Mouse (Mus musculus) right cerebral cortex, adult 2 months (tissue): ENCODE measurements around the gene 4931414P19Rik.
A peak's percentile ranks its signal among the peaks of the same experiment; 100 is the strongest.

Source experiments
- DNase-seq, 2 experiments: peaks; one replicate each; pipeline ENCODE4 v3.0.0; 2021 to 2022; ENCODE audit warnings: low spot score in 2 of 2

The 4931414P19Rik gene

DNA sequence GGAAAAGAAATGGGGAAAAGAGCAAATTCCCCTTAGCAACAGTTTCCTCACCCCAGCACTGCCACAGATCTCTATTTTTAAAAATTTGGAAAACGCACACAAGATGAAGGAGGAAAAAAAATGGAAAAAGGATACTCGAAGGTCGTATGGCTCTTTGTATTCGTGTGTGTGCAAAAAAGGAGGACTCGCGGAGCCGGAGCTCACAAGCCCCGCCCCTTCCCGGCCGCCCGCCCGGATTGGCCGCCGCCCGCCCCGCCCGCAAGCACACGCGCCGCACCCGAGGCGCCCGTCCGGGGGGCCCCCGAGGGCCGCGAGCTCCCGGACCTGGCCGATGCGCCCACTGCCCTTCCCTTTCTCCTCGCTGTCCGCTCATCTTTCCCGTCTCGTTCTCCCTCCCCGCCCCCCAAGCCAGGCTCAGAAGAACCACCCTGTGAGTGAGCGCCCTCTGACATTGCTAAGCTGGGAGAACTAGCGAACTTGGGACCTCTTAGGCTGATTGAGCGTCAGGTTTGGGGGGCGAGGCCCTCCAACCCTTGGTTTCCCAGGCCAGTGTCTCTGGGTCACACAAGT is at the start of gene 4931414P19Rik:
Gene 4931414P19Rik, minus strand, starts transcription at position 242 of the 570 bp plus-strand sequence.
- peak; percentile 56 to 72 for DNase-seq

GRCm38 (mm10) chr14:54653496-54653895 is 47.7 kb upstream of the 4931414P19Rik start:
- DNase-seq = peak; percentile 79 to 86

DNA sequence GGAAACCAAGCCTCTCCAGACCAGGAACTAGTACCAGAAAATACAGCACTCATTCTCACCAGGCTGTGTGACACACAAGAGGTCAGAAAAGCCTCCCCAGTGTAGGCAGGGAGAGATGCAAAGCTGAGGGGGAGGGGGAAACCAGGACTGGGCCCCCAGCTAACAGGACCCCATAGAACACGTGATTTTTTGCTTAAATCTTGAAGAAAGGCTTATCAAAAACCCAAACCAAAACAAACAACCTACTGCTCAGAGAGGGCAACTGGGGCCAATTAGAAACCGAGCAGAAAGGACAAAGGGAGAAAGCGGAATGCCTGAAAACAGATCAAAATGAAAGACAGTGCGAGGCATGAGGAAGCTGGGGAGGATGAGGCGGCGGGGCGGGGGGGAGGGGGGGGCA is 47.0 kb upstream of the 4931414P19Rik start:
- no peak for DNase-seq

- no peak for DNase-seq
These were observed 45.8 kb upstream of the 4931414P19Rik start for GRCm38 (mm10) chr14:54651556-54651955.

- peak; percentile 87 to 91 for DNase-seq
These were observed 45.0 kb upstream of the 4931414P19Rik start for GRCm38 (mm10) chr14:54650621-54651454.

- no peak for DNase-seq
These were observed 42.1 kb upstream of the 4931414P19Rik start for GRCm38 (mm10) chr14:54647900-54648299.

- no peak for DNase-seq
These were observed 41.3 kb upstream of the 4931414P19Rik start for GRCm38 (mm10) chr14:54646898-54647636.

DNA sequence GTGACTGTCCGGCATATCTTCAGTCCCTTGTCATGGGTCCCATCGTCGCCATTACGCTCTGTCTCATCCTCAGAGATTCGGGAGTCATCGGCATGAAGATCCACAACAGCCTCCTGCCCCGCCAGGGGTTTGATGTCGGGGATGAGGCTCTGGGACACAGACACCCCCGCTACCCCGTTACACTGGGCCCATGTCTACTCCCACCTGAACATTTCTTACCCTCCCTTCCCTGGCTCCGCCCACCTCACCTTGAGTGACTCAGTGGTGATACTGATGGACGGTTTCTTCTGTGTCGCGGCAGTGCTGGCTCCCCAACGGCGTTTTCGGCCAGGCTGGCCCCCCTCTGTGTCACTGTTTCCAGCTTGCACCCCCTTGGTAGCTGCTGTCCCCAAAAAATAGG is 40.7 kb upstream of the 4931414P19Rik start:
- DNase-seq = no peak

DNA sequence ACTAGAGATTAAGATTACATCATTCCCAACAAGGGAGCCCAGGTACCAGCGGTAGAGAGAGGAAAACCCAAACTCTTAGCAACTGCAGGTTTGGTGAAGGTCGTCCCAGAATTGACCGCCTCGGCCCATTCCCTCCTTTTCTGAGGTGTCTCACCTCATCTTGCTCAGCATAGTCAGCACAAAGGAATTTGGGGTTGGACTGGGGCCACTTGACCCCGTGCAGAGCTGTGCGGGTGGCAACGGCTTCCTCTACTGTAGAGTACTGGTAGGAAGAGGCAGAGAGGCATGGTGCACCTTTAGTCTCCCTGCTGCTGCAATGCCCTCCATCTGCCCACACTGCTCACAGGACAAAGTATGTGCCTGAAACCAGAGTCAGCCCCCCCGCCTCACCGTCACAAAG is 38.5 kb upstream of the 4931414P19Rik start:
- no peak for DNase-seq

DNA sequence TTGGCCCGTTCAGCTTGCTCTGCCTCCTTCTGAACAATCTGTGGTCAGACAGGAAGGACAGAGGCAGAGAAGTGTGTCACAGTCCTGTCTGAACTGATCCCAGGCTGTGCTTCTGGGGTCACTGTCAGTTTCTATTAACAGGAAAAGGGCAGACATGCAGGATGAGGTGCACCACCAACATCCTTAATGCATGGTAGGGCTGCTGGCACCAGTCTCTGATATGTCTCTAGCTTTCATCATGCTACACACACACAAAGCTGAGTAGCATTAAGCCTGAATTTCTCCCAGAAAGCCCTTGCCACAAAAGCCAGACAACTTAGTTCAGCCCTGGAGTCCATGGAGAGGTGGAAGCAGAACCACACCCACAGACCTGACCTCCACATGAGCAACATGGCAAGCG is 37.2 kb upstream of the 4931414P19Rik start:
- no peak for DNase-seq

GRCm38 (mm10) chr14:54642224-54642944 is 36.6 kb upstream of the 4931414P19Rik start:
- no peak for DNase-seq

- peak; percentile 93 to 94 for DNase-seq
These were observed 35.6 kb upstream of the 4931414P19Rik start, which contains the start of gene Cdh24 for GRCm38 (mm10) chr14:54641305-54641969. Cdh24 (minus strand) TSS chr14:54641364.

- DNase-seq = no peak
These were observed 35.1 kb upstream of the 4931414P19Rik start, which contains the start of gene Gm17606 for GRCm38 (mm10) chr14:54640946-54641304. Gm17606 (plus strand) TSS chr14:54640952.

DNA sequence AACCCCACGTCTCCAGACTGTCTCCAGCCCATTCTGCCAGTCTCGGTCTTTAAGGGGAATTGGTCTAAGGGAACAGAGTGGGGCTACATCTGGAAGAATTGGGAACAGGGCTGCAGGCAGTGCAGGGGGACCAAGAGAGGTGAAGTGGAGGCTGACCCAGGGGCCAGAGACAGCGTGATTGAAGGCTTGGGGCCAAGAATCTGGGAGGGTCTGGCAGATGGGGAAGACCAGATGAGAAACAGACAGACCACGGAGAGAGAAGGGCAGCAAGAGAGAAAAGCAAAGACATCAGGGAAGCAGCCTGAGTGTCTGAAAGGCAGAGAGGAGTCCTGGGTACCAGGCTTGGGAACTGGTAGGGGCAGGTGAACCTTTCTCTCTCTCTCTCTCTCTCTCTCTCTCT is 34.3 kb upstream of the 4931414P19Rik start:
- no peak for DNase-seq

DNA sequence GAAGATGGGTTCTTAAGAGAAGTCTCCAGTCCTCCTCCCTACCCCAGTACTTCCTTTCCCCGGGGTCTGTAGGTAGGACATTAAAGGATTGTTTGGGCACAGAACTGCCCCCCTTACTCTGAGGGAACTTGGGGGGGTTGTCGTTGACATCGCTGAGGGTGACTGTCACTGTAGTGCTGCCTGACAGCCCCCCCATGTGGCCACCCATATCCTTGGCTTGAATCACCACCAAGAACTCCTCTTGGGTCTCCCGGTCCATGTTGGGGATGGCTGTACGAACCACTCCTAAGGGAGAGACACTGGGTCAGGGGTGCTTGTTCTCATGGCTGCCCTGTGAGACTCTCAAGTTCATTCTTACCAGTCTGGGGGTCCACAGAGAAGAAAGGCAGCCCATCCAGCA is 32.4 kb upstream of the 4931414P19Rik start:
- DNase-seq = peak in 1 of 2 experiments; percentile 62

GRCm38 (mm10) chr14:54636954-54637353 is 31.2 kb upstream of the 4931414P19Rik start:
- DNase-seq = no peak

DNA sequence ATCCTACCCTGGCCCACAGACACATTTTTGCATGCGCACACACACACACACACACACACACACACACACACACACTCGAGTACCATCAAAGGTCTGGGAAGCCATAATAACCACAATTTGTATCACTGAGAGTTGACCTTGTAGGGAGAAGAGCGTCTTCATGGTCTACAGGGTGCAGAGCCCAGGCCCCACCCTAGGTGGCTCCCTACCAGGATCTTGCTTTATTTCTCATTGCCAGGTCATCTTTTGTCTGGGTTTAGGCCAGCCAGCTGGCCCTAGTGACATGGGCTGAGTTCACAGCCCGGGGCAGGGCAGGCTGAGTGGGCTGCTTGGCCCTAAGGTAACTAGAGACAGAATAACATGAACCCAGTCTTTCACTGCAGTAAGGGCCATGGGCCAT is 28.4 kb upstream of the 4931414P19Rik start:
- no peak for DNase-seq

DNA sequence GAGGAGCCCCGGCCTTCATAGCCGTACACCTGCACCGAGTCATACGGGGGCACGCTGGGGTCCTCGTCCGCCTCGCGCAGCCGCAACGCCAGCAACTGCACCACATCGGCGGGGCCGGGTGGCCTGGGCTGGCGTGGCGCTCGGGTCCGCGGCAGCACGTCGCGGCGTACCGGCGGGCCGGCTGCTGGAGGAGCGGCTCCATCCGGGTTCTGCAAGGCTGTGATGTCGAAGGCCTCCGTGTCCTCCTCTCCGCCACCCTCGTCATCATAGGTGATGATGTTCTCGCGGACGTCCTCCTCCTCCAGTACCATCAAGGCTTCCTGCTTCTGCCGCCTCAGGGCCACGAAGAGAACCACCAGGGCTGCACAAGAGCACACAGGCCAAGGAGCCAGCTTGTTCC is 26.5 kb upstream of the 4931414P19Rik start:
- no peak for DNase-seq

- no peak for DNase-seq
These were observed 25.4 kb upstream of the 4931414P19Rik start for GRCm38 (mm10) chr14:54631240-54631599.

GRCm38 (mm10) chr14:54630583-54631239 is 24.9 kb upstream of the 4931414P19Rik start:
- DNase-seq = no peak

- no peak for DNase-seq
These were observed 24.0 kb upstream of the 4931414P19Rik start for GRCm38 (mm10) chr14:54629797-54630196.
